Mouse (Mus musculus) gastrocnemius, adult 2 months (tissue): ENCODE results near the gene 1700008O03Rik. TPM values are rescaled to one million over a fixed set of nuclear protein-coding genes. Genes with fewer than 3 reads are reported as not detected.
A peak's percentile ranks its signal among the peaks of the same experiment; 100 is the strongest.

Experiments
- DNase-seq: peaks from one replicate; pipeline ENCODE4 v3.0.0; 2022
- H3K27ac ChIP-seq: fragments of 200-600 bp; 2 replicates; pipeline ENCODE4 v1.8.1; 2022; ENCODE audit warnings: mild to moderate bottlenecking
- H3K4me3 ChIP-seq: fragments of 200-600 bp; 2 replicates; pipeline ENCODE4 v1.8.1; 2022; ENCODE audit warnings: mild to moderate bottlenecking, moderate library complexity
- CTCF ChIP-seq: fragments of 200-600 bp; IDR thresholded peaks from 2 replicates; pipeline ENCODE4 v1.8.1; 2022; ENCODE audit warnings: antibody characterized with exemption, mild to moderate bottlenecking, moderate library complexity
- intact Hi-C: fragments of 180-260 bp; cut with DNase I; formaldehyde crosslinking; loops from one replicate; pipeline ENCODE4 v1.15.1; 2025
- total RNA-seq, 2 experiments: library from RNA; stranded (reverse); gene quantifications; 2 replicates each; pipeline ENCODE4 v1.2.3; 2021

1700008O03Rik gene
- total RNA-seq, 2 experiments from 2014 or later = not detected

DNA sequence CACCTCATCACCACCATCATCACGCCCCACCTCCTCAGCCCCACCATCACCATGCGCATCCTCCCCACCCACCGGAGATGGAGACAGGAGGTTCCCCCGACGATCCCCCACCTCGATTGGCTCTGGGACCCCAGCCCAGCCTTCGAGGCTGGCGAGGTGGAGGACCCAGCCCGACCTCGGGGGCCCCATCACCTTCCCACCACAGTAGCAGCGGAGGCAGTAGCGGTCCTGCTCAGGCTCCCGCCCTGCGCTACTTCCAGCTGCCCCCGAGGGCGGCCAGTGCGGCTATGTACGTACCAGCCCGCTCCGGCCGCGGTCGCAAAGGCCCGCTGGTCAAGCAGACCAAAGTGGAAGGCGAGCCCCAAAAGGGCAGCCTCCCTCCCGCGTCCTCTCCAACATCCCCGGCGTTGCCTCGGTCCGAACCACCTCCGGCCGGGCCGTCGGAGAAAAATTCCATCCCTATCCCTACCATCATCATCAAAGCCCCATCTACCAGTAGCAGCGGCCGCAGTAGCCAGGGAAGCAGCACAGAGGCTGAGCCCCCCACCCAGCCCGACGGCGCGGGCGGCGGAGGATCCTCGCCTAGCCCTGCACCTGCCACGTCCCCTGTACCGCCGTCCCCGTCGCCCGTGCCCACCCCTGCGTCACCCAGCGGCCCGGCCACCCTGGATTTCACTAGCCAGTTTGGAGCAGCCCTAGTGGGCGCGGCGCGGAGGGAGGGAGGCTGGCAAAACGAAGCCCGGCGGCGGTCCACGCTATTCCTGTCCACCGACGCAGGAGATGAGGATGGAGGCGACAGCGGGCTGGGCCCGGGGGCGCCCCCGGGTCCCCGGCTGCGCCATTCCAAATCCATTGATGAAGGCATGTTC lies 33.5 kb downstream of the 1700008O03Rik start:
- DNase-seq = no peak
- no peak overlapping the region for H3K4me3 ChIP-seq

DNA sequence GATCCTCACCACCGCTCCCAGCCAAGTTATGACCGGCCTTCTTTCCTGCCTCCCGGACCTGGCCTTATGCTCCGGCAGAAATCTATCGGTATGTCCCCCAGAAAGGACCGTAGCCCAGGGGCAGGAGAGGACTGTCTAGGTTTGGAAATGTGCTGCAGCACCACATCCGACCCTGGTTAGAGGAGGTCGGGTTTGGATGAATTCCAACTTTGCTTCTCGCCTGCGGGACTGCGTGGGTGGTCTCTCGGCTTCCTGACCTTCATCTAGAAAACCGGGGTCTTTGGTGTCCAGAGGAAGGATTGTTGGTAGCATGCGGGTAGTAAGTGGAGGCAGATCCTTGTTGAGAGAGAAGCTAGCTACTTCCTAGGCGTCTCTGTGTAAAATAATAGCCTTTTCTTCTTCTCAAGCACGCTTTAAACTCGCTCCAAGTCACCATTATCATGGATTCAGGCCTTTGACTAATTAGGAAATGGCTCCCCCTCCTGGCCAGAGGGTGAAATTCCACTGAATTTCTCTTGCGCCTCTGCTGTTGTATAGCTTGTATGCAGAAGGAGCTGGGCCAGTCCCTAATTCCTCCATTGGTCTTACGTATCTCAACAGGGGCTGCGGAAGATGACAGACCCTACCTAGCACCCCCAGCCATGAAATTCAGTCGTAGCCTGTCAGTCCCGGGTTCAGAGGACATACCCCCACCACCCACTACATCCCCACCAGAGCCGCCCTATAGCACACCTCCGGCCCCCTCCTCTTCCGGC lies 34.5 kb downstream of the 1700008O03Rik start:
- intact Hi-C loops = loop anchor here (1.0 kb wide), 1 partner anchor 89 kb away; no protein-coding TSS in a partner anchor
- Histone ChIP-seq H3K4me3 (peak overlapping the region; percentile 51), H3K27ac (no peak overlapping the region)
- DNase-seq = peak; percentile 77
- peak; percentile 89 for TF ChIP-seq CTCF

More for the DNA sequence above, 33.5 kb downstream of the 1700008O03Rik start:
- intact Hi-C loops = loop anchor here (1.0 kb wide), 1 partner anchor 90 kb away; no protein-coding TSS in a partner anchor
- H3K27ac ChIP-seq = no peak overlapping the region
- TF ChIP-seq CTCF = no peak

DNA sequence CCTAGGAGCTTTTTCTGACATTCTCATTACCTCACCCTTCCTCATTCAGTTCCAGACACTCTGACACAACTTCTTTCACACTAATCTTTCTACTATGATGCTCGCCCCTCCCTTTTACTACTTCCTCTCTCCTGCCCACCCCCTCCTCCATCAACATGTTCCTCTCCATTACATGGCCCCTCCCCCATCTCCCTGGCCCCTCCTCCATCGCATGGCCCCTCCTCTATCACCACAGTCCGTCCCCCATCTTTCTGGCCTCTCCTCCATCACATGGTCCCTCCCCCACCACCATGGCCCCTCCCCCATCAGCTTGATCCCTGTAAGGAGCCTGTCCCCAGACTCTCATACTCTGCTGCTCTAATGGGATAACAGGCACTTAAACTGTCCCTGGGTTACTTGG lies 36.6 kb downstream of the 1700008O03Rik start:
- DNase-seq = no peak
- no peak for TF ChIP-seq CTCF
- no peak overlapping the region for H3K27ac ChIP-seq

DNA sequence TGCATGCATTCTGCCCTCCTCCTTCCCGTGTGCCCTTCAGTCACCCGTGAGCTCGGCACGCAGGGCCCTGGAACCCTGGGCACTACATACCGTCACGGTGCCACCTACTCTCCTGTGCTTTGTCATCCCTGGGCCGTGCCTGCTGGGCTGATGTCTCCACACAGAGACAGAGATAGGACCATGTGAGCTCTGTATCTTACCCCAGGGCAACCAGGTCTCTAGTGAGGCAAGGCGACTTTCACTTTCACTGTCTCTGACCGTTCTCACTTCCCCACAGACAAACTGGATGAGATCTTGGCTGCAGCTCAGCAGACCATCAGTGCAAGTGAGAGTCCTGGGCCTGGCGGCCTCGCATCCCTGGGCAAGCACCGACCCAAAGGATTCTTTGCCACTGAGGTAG lies 41.0 kb downstream of the 1700008O03Rik start:
- intact Hi-C loops = no loop called here
- H3K4me3 ChIP-seq = peak overlapping the region; percentile 30

More for the DNA sequence above, 36.6 kb downstream of the 1700008O03Rik start:
- intact Hi-C loops = no loop called here
- no peak overlapping the region for H3K4me3 ChIP-seq

DNA sequence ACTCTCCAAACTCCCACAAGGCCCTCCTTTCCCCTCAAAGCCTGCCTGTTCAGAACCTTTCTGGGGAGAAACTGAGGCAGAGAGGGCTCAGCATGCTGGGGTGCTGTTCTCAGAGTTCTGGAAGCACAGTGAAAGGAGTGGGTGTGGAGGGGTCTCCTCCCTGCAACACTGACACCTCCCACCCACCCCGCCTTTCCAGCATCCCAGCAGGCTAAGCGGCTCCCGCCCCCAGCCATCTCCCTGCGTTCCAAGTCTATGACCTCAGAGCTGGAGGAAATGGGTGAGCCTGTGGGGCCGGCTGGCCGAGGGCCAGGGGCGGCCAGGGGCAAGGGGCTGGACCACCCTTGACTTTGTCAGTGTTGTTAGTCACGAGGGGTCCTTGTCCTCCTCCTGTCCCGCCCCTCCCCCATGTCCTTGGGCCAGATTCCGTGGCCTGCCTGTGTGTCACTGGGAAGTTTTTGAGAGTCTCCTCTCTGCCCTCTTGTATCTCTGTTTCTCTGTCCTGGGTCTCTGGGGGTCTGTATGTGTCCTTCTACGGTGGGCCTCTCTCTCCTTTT lies 42.1 kb downstream of the 1700008O03Rik start:
- intact Hi-C loops = no loop called here
- no peak overlapping the region for H3K27ac ChIP-seq
- no peak for TF ChIP-seq CTCF
- no peak overlapping the region for H3K4me3 ChIP-seq
- no peak for DNase-seq

More for the DNA sequence above, 41.0 kb downstream of the 1700008O03Rik start:
- TF ChIP-seq CTCF = no peak
- H3K27ac ChIP-seq = no peak overlapping the region
- no peak for DNase-seq

DNA sequence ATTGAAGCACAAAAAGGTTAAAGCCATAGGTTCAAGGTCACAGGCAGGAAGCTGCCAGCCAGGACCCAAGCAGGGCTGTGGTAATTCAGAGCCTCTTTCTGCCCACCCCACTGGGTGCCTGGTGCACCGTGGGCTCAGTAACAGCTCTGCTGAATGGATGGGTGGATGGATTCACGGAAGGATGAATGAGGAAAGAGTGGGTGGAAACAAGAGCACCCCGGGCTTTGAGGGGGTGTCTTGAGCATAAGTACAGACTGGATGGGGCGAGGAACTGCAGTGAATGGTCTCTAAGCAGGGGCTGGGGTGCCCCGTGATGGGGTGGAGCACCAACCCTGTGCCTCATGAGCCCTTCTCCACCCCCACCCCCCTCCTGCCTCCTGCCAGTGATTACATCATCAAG lies 43.9 kb downstream of the 1700008O03Rik start:
- no peak for DNase-seq
- intact Hi-C loops = no loop called here
- TF ChIP-seq CTCF = no peak
- H3K27ac ChIP-seq = no peak overlapping the region
- H3K4me3 ChIP-seq = no peak overlapping the region

DNA sequence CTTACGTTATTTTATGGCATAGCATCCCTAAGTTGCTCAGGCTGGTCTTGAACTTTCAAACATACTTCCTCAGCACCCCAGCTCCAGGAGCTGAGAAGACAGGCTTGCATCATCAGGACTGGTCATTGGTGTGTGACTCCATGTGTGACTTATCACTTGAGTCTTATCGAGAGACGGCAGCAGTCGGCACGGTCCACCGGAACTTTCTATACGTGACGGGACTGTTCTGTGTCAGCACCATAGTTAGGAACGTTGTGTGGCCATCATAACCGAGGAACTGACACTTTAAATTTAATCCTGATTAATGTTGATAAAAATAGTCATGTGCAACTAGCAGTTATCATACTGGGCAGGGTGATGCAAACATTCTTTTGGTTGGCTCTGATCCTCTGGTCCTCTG lies 44.5 kb downstream of the 1700008O03Rik start:
- no peak for DNase-seq
- intact Hi-C loops = no loop called here
- Histone ChIP-seq H3K27ac (no peak overlapping the region), H3K4me3 (no peak overlapping the region)
- no peak for TF ChIP-seq CTCF

DNA sequence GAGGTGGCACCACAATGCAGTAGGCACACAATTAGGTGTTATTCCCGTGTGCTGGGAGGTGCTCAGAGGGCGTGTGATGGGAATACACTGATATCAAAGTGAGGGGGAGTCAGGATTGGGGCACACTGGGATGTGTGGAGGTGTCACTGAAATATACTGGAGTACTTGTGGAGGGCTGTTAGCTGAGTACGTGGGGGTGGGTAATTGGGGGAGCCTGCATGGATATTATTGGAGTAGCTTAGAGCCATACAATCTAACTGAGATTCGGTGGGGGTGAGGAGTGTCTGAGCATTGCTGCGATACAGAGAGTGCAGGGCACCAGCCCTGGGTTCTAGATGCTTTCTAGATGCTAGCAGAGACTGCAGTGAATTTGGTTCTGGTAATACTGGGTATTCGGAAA lies 45.4 kb downstream of the 1700008O03Rik start:
- intact Hi-C loops = no loop called here
- H3K4me3 ChIP-seq = no peak overlapping the region
- no peak for DNase-seq
- no peak for TF ChIP-seq CTCF
- no peak overlapping the region for H3K27ac ChIP-seq

DNA sequence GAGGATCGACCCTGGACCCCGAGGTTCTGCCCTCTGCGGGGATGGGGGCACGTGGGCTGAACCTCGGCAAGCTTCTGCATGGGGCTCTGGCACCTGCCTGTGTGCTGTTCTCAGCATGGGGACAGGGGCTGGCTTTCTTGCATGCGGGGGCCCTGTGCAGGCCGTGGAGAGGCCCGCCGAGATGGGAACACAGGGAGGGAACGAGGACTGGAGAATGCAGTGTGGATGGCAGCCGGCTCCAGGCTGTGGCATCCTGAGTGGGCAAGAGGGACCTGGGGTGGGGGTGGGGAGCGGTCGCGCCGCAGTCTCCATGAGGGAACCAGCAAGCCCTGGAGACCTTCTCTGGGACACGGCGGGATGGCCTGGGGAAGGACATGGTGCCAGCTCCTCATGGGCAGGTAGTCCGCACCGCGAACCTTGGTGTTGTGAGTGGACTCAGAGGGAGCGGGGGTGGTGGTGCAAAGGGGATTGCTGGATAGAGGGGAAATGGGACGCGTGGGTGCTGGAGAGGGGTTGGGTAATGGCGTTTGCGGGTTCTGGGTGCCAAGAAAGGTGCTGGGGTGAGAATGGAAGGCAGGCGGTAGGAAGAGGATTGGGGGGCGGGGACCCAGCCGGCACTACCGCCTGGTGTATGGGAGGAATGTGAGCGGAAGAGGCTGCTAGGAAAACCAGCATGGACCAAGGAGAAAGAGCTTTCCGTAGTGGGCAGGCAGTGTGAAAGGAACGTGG lies 48.3 kb downstream of the 1700008O03Rik start:
- no peak for DNase-seq
- Histone ChIP-seq H3K4me3 (no peak overlapping the region), H3K27ac (no peak overlapping the region)
- TF ChIP-seq CTCF = no peak
- intact Hi-C loops = no loop called here

DNA sequence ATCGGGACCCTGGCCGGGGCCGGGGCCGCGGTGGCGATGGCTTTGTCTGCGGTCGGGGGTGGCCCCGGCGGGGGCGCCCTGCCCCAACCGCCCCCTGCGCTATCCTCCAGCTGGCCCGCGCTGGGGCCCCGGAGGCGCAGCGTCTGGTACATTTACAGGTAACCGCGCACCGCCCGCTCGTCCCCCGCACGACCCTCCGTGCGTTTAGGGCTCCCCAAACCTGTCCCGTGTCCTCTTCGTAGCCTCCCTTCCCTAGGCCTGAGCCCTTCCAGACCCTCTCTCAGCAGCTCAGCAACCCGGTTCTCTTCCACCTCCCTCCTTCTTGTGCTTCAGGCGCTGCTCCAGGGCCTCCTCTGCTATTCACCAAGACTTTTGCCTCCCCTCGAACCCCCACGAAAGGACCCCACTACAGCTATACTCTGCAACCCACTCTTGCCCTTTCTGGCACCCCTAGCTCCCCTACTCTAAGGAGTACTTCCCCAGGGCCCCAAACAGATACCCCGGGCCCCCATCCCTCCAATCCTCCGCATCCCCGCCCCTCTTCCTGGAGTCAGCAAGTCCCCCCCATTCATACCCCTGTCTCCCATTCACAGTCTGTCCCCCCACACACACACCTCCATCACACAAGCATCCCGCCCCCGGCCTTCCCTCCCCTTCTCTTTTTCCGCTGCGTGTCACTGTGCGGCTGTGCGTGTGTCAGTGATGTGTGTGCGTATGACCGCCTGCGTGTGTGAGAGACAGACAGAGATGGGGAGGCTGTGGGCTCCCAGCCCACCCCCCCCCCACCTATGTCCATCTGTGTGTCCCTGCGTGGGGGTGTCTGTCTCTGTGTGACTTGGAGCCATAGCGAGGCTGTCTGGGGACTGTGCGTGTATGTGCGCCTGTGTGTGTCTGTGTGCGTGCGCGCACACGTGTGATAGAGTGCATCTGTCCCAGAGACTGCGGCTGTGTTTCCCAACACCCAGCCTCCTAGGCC lies 49.3 kb downstream of the 1700008O03Rik start:
- no peak overlapping the region for H3K4me3 ChIP-seq
- intact Hi-C loops = no loop called here
- no peak overlapping the region for H3K27ac ChIP-seq
- DNase-seq = no peak
- no peak for TF ChIP-seq CTCF
